Mouse (Mus musculus) c-Kit-positive CD71-positive TER-119-positive erythroid progenitor cells, embryonic 14.5 days (primary cell): Measurements from ENCODE around the gene Tmem178b.

Experiments
- DNase-seq: peaks from one replicate; pipeline ENCODE4 v3.0.0-alpha.2; 2013; ENCODE audit warnings: low spot score

The Tmem178b gene

DNA sequence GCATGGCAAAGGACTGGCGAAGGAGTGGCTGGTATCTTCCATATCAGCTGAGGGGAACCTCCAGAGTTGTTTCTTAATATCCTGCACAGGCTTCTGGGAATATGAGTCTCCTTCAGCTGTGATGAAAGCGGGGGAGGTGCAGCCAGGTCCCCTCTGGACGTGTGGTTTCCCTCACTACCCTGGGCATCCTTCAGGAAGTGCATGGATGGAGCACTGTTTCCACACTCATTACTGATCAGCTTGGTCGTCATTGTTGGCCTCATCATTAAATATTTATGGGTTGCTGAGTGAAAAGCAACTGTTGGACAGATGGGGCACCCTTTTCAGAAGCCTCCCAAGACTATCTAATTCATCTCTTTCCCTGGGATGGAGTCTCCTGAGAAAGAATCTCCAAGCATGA, 146.3 kb downstream of the Tmem178b start:
- no peak for DNase-seq

DNA sequence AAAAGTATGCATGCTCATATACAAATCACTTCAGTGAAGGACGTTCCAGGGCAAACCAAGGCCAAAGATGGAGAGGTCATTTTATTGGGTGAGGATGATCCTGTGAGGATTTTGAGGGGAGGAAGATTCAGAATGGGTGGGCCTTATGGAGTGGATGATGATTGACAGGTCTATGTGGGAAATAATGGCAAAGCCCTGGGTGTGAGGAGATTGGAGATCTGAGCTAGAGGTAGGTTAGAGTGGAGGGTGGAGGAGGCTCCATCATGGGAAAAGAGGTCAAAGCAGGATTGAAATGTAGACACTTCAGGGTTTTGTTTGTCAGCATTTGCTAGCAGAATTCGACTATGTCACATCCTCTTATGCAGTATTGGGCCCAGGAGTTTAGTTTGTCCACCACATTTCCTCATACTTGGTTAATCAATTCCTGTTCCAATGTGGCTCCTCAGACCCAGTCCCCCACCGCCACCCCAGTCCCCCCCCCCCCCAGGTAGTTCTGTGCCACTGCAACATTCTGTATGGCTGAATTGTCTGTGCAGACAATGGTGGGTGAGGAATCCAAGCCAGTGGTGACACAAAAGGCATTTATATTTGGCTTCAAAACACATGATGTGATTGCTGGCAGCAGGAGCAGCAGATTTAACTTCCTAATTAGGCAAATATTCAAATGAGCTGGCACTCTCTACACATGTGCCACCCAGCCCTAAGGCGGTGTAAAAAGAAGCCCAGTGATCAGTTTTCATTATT, 150.7 kb downstream of the Tmem178b start:
- no peak for DNase-seq

GRCm38 (mm10) chr6:40024336-40024934, 151.4 kb downstream of the Tmem178b start:
- DNase-seq = no peak

DNA sequence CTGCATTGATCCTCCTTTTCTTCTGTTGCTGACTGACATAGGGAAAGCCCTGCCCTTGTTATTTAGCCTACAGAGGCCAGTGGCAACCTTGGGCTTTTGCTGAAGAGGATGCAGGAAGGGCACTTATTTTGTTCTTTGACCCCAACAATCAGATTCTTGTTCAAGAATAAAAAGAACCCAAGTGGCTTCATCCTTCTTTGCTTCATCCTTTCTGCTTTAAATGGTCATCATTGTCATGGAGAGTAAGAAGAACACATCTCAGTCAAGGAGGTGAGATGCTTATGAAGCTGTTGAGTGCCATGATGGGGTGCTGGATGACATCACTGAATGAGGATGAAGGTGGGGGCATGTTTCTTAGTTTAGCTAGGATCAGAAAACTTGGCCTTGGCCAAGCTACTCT, 159.8 kb downstream of the Tmem178b start:
- DNase-seq = no peak

- no peak for DNase-seq
These were observed 160.9 kb downstream of the Tmem178b start for GRCm38 (mm10) chr6:40033935-40034334.

GRCm38 (mm10) chr6:40048969-40049908, 176.2 kb downstream of the Tmem178b start:
- no peak for DNase-seq

GRCm38 (mm10) chr6:40049909-40050484, 176.9 kb downstream of the Tmem178b start:
- DNase-seq = no peak

GRCm38 (mm10) chr6:40051698-40052097, 178.6 kb downstream of the Tmem178b start:
- no peak for DNase-seq

GRCm38 (mm10) chr6:40052593-40052992, 179.5 kb downstream of the Tmem178b start:
- no peak for DNase-seq

DNA sequence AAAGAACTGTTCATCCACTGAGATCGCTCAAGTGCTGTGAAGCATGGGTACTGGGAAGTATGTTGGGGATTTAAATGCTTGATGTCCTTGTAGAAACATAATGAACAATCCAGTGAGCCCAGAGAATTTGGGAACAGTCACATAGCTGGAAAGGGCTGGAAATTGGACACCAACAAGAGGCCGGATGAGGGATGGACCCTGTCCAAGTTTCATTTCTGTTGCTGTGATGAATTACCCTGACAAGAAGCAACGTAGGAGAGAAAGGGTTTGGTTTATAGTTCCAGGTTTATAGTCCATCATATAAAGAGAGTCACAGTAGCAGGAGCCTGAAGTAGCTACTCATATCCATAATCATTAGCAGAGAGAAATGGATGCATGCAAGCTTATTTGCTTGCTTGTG, 186.4 kb downstream of the Tmem178b start:
- no peak for DNase-seq

DNA sequence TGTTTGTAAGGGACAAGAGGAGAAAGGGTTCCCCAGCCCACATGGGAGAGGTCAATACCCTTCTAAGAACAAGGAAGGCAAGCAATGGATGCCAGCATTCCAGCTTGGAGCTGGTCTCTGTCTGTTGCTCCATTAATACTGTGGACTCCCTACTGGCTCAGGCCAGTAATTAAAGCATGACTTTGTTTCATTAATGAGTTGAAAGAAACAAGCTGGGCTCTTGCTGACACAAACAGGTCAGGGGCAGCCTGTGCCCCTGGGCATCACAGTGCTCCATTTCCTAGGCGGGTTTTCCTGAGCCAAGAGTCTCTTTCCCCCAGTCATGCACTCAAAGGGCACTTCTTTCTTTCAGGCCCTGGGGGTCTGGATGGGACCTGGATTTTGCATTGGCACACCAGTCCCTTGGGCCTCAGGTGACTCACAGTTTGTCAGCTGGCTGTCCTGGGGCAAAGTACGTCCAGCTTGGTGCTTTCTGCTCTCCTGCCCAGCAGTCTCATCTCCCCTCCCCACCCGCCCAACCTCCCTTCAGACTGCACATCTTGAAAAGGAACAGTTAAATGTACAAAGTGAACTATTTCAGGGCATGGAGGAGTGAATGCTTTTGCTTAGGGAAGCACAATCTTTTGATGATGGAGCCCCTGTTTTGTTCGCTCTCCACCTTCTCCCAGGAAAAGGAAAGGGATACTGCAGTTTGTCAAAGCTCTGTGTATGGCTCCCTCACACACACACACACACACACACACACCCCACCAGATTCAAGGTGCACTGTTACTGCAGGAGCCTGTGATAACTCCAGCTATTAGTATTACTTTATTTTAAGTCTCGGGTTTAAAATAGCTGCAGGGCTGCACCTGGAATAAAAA, 188.5 kb downstream of the Tmem178b start:
- DNase-seq = no peak

GRCm38 (mm10) chr6:40062190-40062501, 189.1 kb downstream of the Tmem178b start:
- DNase-seq = no peak

DNA sequence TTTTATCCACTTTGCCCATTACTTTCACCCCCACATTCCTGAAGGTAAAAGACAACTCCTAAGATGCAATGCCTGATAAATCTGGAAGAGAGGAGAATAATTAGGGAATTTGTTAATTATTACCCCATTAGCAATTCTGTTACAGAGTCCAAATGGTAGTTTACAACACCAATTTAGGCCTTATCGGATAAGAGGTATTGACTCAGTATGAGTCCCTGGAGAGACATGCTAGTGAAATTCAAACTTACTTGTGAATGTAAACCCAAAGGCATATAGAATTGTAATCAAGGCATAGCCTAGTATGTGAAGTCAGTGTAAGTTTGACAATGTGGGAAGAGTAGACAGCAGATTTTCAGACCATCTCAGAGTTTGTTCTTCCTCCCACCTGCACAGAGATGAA, 190.4 kb downstream of the Tmem178b start:
- no peak for DNase-seq

DNA sequence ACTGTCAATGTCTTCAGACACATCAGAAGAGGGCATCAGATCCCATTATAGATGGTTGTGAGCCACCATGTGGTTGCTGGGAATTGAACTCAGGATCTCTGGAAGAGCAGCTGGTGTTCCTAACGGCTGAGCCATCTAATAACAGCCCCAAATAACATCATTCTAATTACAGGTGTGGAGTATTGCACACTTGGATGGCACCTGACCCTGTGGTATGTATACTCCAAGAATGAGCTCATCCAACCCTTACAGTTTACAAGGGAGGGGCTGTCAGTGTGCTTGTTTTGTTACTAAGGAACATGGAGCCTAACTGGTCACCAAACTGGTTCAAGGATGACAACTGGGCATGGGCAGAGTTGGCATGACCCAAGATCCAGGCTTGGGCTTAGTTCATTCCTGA, 190.8 kb downstream of the Tmem178b start:
- no peak for DNase-seq

- no peak for DNase-seq
These were observed 191.3 kb downstream of the Tmem178b start for GRCm38 (mm10) chr6:40064342-40064741.

- no peak for DNase-seq
These were observed 195.4 kb downstream of the Tmem178b start for GRCm38 (mm10) chr6:40068467-40068866.

DNA sequence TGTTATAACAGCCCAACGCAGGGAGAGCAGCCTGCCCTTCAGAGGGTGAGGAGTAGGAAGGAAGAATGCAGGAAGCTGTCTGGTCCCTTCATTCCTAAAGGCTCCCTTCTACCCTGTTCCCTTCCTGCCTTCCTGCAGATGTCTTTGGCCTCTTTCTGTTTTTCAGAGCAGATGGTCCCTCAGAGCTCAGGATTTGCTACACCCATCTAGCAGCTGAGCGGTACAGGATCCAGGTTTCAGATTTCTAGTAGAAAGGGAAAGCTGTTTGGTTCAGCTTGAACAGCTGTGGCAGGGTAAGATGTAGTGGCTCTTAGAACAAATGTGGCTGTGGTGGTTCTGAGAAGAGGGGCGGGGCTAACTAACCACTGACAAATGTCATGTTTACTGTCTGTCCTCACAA, 197.9 kb downstream of the Tmem178b start:
- DNase-seq = no peak

GRCm38 (mm10) chr6:40076089-40076488, 203.0 kb downstream of the Tmem178b start:
- no peak for DNase-seq

GRCm38 (mm10) chr6:40076670-40077313, 203.7 kb downstream of the Tmem178b start:
- no peak for DNase-seq

- no peak for DNase-seq
These were observed 205.3 kb downstream of the Tmem178b start for GRCm38 (mm10) chr6:40078353-40078752.

DNA sequence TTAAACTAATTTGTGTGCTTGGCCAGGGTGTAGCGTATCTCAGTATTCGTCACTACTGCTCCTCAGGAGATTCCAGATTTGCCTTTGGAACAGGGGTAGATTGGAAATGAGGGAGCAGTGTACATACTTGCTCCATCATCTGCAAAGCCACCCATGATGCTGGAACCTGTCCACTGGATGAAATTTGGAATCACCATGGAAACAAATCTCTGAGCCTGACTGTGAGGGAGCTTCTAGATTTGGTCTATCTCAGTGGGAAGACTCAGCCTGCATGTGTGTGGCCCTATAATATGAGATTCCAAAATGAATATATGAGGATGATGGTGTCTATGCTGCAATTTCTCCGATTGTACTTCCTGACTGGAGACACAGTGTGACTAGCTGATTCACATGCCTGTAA, 210.7 kb downstream of the Tmem178b start:
- DNase-seq = no peak
